Mouse (Mus musculus) ES-E14 (cell line): Measurements from ENCODE around the gene Blm.

Experiments
- CHD2 ChIP-seq: IDR thresholded peaks from 2 replicates; pipeline ENCODE4 v1.6.1; 2014; ENCODE audit warnings: mild to moderate bottlenecking, low read depth, low read length, inconsistent platforms
- HCFC1 ChIP-seq: IDR thresholded peaks from 2 replicates; pipeline ENCODE4 v1.6.1; 2012; ENCODE audit warnings: low read length, inconsistent platforms, borderline replicate concordance; ENCODE audit not compliant: insufficient read depth

DNA sequence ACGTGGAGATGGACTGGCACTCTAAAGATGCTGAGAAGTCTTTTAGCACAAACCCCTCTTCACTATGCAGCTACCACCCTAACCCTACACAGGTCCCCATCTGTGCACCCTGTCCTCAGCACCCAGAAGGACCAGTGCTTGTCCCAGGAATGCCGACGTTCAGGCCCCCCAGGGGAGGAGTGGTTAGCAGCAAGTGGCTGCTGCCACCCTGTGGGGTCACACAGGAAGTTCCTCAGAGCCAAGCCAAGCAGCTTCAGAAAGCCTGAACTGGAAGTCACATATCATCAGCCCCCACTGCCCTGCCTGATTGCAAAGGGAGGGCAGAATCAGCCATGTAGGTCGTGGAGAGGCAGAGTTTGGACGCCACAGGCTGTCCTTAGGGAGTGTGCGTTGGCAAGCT is 45.4 kb upstream of the Blm start:
- no peak for TF ChIP-seq HCFC1
- no peak for TF ChIP-seq CHD2
